Mouse (Mus musculus): ENCODE results near the gene Scd4. TPM values are rescaled to one million over a fixed set of nuclear protein-coding genes. Genes with fewer than 3 reads are reported as not detected.

Gene Scd4
- polyA plus RNA-seq (2014; fragmentation: Nextera tagmentation; extraction: Ambion mirVana) = 0.06 TPM in 1 of 2 replicates, not detected in the other

DNA sequence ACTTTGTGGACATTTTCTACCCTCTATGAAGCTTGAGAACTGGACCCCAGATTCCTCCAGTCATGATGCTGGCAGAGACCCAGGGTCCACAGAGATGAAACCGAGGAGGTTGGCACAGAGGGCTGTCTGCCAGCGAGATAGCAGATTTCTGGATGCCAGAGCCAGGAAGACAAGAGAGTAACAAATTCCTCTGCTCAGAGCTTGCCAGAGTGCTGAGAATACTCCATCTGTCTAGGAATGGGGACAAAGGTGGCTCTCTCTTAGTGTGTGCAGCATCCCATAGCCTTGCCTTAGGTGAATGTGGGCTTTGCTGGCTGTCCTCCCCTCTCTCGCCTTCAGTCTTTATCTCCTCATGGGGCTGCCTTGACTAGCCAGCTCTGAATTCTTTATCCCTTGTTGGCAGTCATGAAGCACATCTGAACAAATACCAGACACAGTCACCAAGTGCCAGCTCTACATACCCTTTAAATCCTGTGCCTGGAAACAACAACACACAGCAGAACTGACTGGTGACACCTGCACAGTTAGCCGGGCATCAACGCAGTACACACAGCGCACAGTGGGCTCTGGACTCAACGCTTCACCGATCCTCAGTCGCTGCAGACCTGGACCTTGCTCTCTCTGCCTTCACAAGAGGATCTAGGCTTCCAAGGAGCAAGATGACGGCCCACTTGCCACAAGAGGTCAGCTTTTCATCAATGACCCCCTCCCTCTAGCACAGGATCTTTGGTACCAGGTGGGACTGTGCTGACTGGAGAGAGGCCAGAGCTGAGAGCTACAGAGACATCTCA is at the start of gene Scd4:
Gene Scd4 (plus strand): TSS at position 260 of the 791 bp plus-strand sequence.
- no peaks in the 10 kb centered on the region for H3K9me3 ChIP-seq (ENCODE audit: control insufficient read depth, low read length)
- H3K9ac ChIP-seq (ENCODE audit: low read depth, low read length) = no peak within 1 kb of the TSS
- WGBS = 87% methylated on average over 10 of the region's 10 CpGs
- no peaks in the 10 kb centered on the region for H3K36me3 ChIP-seq (ENCODE audit: control insufficient read depth, insufficient read depth, low read length)
- no peak within 1 kb of the TSS for H3K27ac ChIP-seq (ENCODE audit: low read depth, low read length)
- ATAC-seq (ENCODE audit: low FRiP score) (no peak), DNase-seq (ENCODE audit: low spot score) (no peak)
- H3K4me1 ChIP-seq (replicated peaks; ENCODE audit: control insufficient read depth, insufficient read depth, low read length) = no peaks in the 10 kb centered on the region
- no peaks in the 10 kb centered on the region for H3K27me3 ChIP-seq (ENCODE audit: control insufficient read depth, insufficient read depth, low read length)
- no peak within 1 kb of the TSS for H3K4me3 ChIP-seq (ENCODE audit: low read depth, low read length)
- H3K4me2 ChIP-seq (replicated peaks; ENCODE audit: low read depth, low read length) = no peak within 1 kb of the TSS

- DNase-seq (ENCODE audit: low spot score) (no peak), ATAC-seq (ENCODE audit: low FRiP score) (no peak; the same call in 1 of the 2 replicates)
- H3K4me1 ChIP-seq (replicated peaks; ENCODE audit: control insufficient read depth, insufficient read depth, low read length) = peaks cover 14% of the 10 kb centered on the region
- peak overlapping the region; percentile 29; the same call in 1 of the 2 replicates for H3K9ac ChIP-seq (ENCODE audit: low read depth, low read length)
- H3K4me3 ChIP-seq (ENCODE audit: low read depth, low read length) = peak overlapping the region; percentile 10; the same call in 1 of the 2 replicates
- peak overlapping the region; percentile 87 for H3K27ac ChIP-seq (ENCODE audit: low read depth, low read length)
- no peaks in the 10 kb centered on the region for H3K27me3 ChIP-seq (ENCODE audit: control insufficient read depth, insufficient read depth, low read length)
- WGBS = 31% methylated on average over 15 of the region's 15 CpGs
- peak overlapping the region; percentile 36 for H3K4me2 ChIP-seq (replicated peaks; ENCODE audit: low read depth, low read length)
- no peaks in the 10 kb centered on the region for H3K9me3 ChIP-seq (ENCODE audit: control insufficient read depth, low read length)
- H3K36me3 ChIP-seq (ENCODE audit: control insufficient read depth, insufficient read depth, low read length) = no peaks in the 10 kb centered on the region
These were observed 49.5 kb upstream of the Scd4 start for GRCm38 (mm10) chr19:44283157-44284024.

DNA sequence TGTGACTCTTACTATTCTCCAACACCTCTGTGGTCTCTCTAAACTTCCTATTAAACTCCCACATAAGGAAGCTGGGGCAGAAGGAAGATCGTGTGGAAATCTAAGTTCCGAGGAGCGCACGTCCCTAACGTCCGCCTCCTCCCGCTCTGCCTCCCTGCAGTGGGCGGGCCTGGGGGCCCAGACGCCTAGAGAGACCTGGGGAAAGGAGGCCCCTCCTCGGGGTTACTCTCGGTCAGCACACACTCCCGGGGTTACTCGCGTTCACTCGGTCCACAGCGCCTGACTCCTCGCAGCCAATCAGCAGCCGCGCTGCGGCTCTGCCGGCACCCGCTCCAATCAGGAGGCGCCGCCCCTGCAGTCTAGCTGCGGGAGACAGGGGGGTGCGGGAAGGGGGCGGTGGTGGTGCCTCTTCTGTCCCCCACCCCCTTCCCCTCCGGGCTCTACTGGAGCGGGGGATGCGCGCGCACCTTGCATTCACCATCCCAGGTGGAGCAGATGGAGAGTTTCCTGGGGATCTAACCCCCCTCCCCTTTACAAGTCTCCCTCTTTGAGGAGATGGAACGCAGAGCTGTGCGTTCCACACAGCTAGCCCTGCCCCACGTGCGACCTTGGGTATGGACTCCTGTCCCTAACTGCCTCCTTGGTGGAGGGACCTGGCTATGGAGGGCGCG is 48.7 kb upstream of the Scd4 start:
- peak; percentile 100 for ATAC-seq (ENCODE audit: low FRiP score)
- WGBS = under 1% methylated on average over 38 of the region's 38 CpGs
- H3K4me3 ChIP-seq (ENCODE audit: low read depth, low read length) = peak overlapping the region; percentile 42
- no peaks in the 10 kb centered on the region for H3K36me3 ChIP-seq (ENCODE audit: control insufficient read depth, insufficient read depth, low read length)
- H3K4me1 ChIP-seq (replicated peaks; ENCODE audit: control insufficient read depth, insufficient read depth, low read length) = peaks cover 14% of the 10 kb centered on the region
- peak overlapping the region; percentile 64 for H3K9ac ChIP-seq (ENCODE audit: low read depth, low read length)
- peak overlapping the region; percentile 74 for H3K4me2 ChIP-seq (replicated peaks; ENCODE audit: low read depth, low read length)
- no peaks in the 10 kb centered on the region for H3K9me3 ChIP-seq (ENCODE audit: control insufficient read depth, low read length)
- DNase-seq (ENCODE audit: low spot score) = peak; percentile 98
- no peaks in the 10 kb centered on the region for H3K27me3 ChIP-seq (ENCODE audit: control insufficient read depth, insufficient read depth, low read length)
- H3K27ac ChIP-seq (ENCODE audit: low read depth, low read length) = peak overlapping the region; percentile 93

GRCm38 (mm10) chr19:44284723-44285122 is 48.2 kb upstream of the Scd4 start:
- Histone ChIP-seq H3K27me3 (ENCODE audit: control insufficient read depth, insufficient read depth, low read length) (no peaks in the 10 kb centered on the region), H3K9me3 (ENCODE audit: control insufficient read depth, low read length) (no peaks in the 10 kb centered on the region), H3K4me3 (ENCODE audit: low read depth, low read length) (peak overlapping the region; percentile 42), H3K4me2 (replicated peaks; ENCODE audit: low read depth, low read length) (peak overlapping the region; percentile 74), H3K36me3 (ENCODE audit: control insufficient read depth, insufficient read depth, low read length) (no peaks in the 10 kb centered on the region), H3K9ac (ENCODE audit: low read depth, low read length) (peak overlapping the region; percentile 64), H3K27ac (ENCODE audit: low read depth, low read length) (peak overlapping the region; percentile 93), H3K4me1 (replicated peaks; ENCODE audit: control insufficient read depth, insufficient read depth, low read length) (peaks cover 14% of the 10 kb centered on the region)
- ATAC-seq (ENCODE audit: low FRiP score) = peak; percentile 51
- DNase-seq (ENCODE audit: low spot score) = no peak
- 3% methylated on average over 11 of the region's 11 CpGs for WGBS

DNA sequence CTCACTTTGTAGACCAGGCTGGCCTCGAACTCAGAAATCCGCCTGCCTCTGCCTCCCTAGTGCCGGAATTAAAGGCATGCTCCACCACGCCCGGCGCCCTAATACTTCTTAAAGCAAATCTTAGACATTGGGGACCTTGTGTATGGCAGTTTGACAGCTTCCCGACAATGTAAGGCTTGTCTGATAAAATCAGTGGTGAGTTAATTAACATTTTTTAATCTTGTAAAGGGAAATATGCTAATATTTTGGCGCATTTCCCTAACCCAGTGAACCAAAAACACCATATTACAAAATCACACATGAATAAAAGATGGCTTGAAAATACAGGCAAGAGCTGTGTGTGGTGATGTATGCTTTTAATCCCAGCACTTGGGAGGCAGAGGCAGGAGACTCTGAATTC is 47.3 kb upstream of the Scd4 start:
- ATAC-seq (ENCODE audit: low FRiP score) = no peak

GRCm38 (mm10) chr19:44286109-44286508 is 46.8 kb upstream of the Scd4 start:
- WGBS = 68% methylated on average over 2 of the region's 2 CpGs
- no peak overlapping the region for H3K27ac ChIP-seq (ENCODE audit: low read depth, low read length)
- no peak overlapping the region for H3K9ac ChIP-seq (ENCODE audit: low read depth, low read length)
- ATAC-seq (ENCODE audit: low FRiP score) = no peak
- H3K27me3 ChIP-seq (ENCODE audit: control insufficient read depth, insufficient read depth, low read length) = no peaks in the 10 kb centered on the region
- H3K4me2 ChIP-seq (replicated peaks; ENCODE audit: low read depth, low read length) = no peak overlapping the region
- no peak for DNase-seq (ENCODE audit: low spot score)
- H3K36me3 ChIP-seq (ENCODE audit: control insufficient read depth, insufficient read depth, low read length) = no peaks in the 10 kb centered on the region
- no peak overlapping the region for H3K4me3 ChIP-seq (ENCODE audit: low read depth, low read length)
- no peaks in the 10 kb centered on the region for H3K9me3 ChIP-seq (ENCODE audit: control insufficient read depth, low read length)
- H3K4me1 ChIP-seq (replicated peaks; ENCODE audit: control insufficient read depth, insufficient read depth, low read length) = peaks cover 12% of the 10 kb centered on the region

More for the DNA sequence above, 47.3 kb upstream of the Scd4 start:
- H3K27me3 ChIP-seq (ENCODE audit: control insufficient read depth, insufficient read depth, low read length) = no peaks in the 10 kb centered on the region
- H3K9ac ChIP-seq (ENCODE audit: low read depth, low read length) = no peak overlapping the region
- no peak for DNase-seq (ENCODE audit: low spot score)
- H3K27ac ChIP-seq (ENCODE audit: low read depth, low read length) = no peak overlapping the region
- no peaks in the 10 kb centered on the region for H3K36me3 ChIP-seq (ENCODE audit: control insufficient read depth, insufficient read depth, low read length)
- WGBS = 95% methylated on average over 8 of the region's 8 CpGs
- no peak overlapping the region for H3K4me2 ChIP-seq (replicated peaks; ENCODE audit: low read depth, low read length)
- no peaks in the 10 kb centered on the region for H3K9me3 ChIP-seq (ENCODE audit: control insufficient read depth, low read length)
- H3K4me3 ChIP-seq (ENCODE audit: low read depth, low read length) = no peak overlapping the region
- peaks cover 13% of the 10 kb centered on the region for H3K4me1 ChIP-seq (replicated peaks; ENCODE audit: control insufficient read depth, insufficient read depth, low read length)

DNA sequence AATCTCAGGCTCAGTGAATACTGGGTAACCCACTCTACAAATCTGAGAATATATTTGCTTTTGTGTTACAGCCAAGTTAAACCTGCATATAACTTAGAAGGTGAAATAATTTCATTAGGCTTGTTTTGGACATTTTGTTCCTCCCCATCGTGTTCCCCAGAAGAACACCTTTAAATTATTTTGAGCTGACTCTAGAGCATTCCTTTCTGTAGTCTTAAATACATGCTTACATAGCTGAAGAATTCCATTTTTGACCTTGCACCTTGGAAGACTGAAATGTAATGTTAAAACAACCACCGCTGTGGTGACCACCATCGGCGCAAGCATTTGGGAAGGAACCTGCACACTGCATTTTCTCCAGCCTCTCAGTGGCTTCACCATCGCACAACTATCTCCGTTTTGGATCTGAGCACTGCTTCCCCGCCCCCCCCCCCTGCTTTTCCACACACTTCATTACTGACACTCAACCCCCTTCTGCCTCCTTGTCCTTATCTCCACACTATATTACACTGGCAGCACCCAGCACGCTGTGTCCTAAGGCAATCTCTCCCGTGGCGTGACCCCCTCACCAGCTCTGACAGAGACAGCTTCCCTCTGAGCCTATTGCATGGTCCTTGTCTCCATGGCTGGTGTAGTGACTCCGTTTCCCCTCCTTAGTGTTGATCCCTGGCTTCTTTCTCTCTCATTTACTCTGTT is 45.3 kb upstream of the Scd4 start:
- Histone ChIP-seq H3K27ac (ENCODE audit: low read depth, low read length) (no peak overlapping the region), H3K9me3 (ENCODE audit: control insufficient read depth, low read length) (no peaks in the 10 kb centered on the region), H3K4me1 (replicated peaks; ENCODE audit: control insufficient read depth, insufficient read depth, low read length) (peaks cover 18% of the 10 kb centered on the region), H3K27me3 (ENCODE audit: control insufficient read depth, insufficient read depth, low read length) (no peaks in the 10 kb centered on the region), H3K9ac (ENCODE audit: low read depth, low read length) (no peak overlapping the region), H3K4me2 (replicated peaks; ENCODE audit: low read depth, low read length) (no peak overlapping the region), H3K36me3 (ENCODE audit: control insufficient read depth, insufficient read depth, low read length) (no peaks in the 10 kb centered on the region), H3K4me3 (ENCODE audit: low read depth, low read length) (no peak overlapping the region)
- ATAC-seq (ENCODE audit: low FRiP score) = no peak
- DNase-seq (ENCODE audit: low spot score) = no peak
- 83% methylated on average over 11 of the region's 11 CpGs for WGBS

GRCm38 (mm10) chr19:44292083-44292482 is 40.8 kb upstream of the Scd4 start:
- no peaks in the 10 kb centered on the region for H3K27me3 ChIP-seq (ENCODE audit: control insufficient read depth, insufficient read depth, low read length)
- peaks cover 10% of the 10 kb centered on the region for H3K4me1 ChIP-seq (replicated peaks; ENCODE audit: control insufficient read depth, insufficient read depth, low read length)
- 89% methylated on average over 2 of the region's 2 CpGs for WGBS
- peak overlapping the region; percentile 95 for H3K27ac ChIP-seq (ENCODE audit: low read depth, low read length)
- H3K9ac ChIP-seq (ENCODE audit: low read depth, low read length) = no peak overlapping the region; the same call in 1 of the 2 replicates
- ATAC-seq (ENCODE audit: low FRiP score) = no peak
- no peak for DNase-seq (ENCODE audit: low spot score)
- H3K36me3 ChIP-seq (ENCODE audit: control insufficient read depth, insufficient read depth, low read length) = peaks cover 9% of the 10 kb centered on the region
- no peaks in the 10 kb centered on the region for H3K9me3 ChIP-seq (ENCODE audit: control insufficient read depth, low read length)
- H3K4me2 ChIP-seq (replicated peaks; ENCODE audit: low read depth, low read length) = peak overlapping the region; percentile 55; the same call in 1 of the 2 replicates
- H3K4me3 ChIP-seq (ENCODE audit: low read depth, low read length) = no peak overlapping the region
